Mouse (Mus musculus) limb, embryonic 10.5 days (tissue): ENCODE measurements at regions not wholly inside any gene's neighbourhood (a gene's known extent, or its start where the extent isn't known, plus 50 kb on each side); places are given as distances from the start of the nearest gene placed in this dataset.

Experiments
- DNase-seq: peaks from one replicate; pipeline ENCODE4 v3.0.0-alpha.2; 2017; ENCODE audit warnings: low spot score
- H3K27ac ChIP-seq: fragments of 300-500 bp; sonication (generic); 2 replicates; pipeline ENCODE4 v1.5.1; 2016; ENCODE audit warnings: mild to moderate bottlenecking
- H3K27me3 ChIP-seq: fragments of 300-500 bp; sonication (generic); 2 replicates; pipeline ENCODE4 v1.6.1; 2016; ENCODE audit warnings: low read depth, mild to moderate bottlenecking; ENCODE audit not compliant: poor library complexity, severe bottlenecking
- H3K36me3 ChIP-seq: fragments of 300-500 bp; sonication (generic); 2 replicates; pipeline ENCODE4 v1.6.1; 2016; ENCODE audit warnings: mild to moderate bottlenecking, moderate library complexity
- H3K4me1 ChIP-seq: fragments of 300-500 bp; sonication (generic); 2 replicates; pipeline ENCODE4 v1.6.1; 2016
- H3K4me3 ChIP-seq: fragments of 300-500 bp; sonication (generic); 2 replicates; pipeline ENCODE4 v1.5.1; 2016; ENCODE audit warnings: mild to moderate bottlenecking, moderate library complexity
- H3K9me3 ChIP-seq: fragments of 300-500 bp; sonication (generic); replicated peaks from 2 replicates; pipeline ENCODE4 v1.6.1; 2016; ENCODE audit warnings: mild to moderate bottlenecking
- WGBS: fragments of 180-500 bp; shearing (Covaris S2); methylation state at CpG from one replicate; pipeline ENCODE4 v1.1.7; 2016; 5-methylcytosine and 5-hydroxymethylcytosine counted together

- no peaks in the 10 kb centered on the region for H3K4me1 ChIP-seq
- DNase-seq = no peak
- no peaks in the 10 kb centered on the region for H3K9me3 ChIP-seq
- WGBS = 93% methylated on average over 7 of the region's 7 CpGs
- no peak overlapping the region for H3K4me3 ChIP-seq
- H3K27me3 ChIP-seq = no peaks in the 10 kb centered on the region
- H3K36me3 ChIP-seq = no peaks in the 10 kb centered on the region
- no peak overlapping the region for H3K27ac ChIP-seq
These were observed 462.3 kb upstream of the Cd180 start for GRCm38 (mm10) chr13:102231048-102231447.

GRCm38 (mm10) chr13:102232291-102232936 lies 460.9 kb upstream of the Cd180 start:
- no peak for DNase-seq

GRCm38 (mm10) chr13:102250884-102251283 lies 442.5 kb upstream of the Cd180 start:
- Histone ChIP-seq H3K4me1 (no peaks in the 10 kb centered on the region), H3K36me3 (no peaks in the 10 kb centered on the region), H3K4me3 (no peak overlapping the region), H3K27me3 (no peaks in the 10 kb centered on the region), H3K27ac (no peak overlapping the region), H3K9me3 (no peaks in the 10 kb centered on the region)
- no peak for DNase-seq
- 87% methylated on average over 2 of the region's 2 CpGs for WGBS

More at GRCm38 (mm10) chr13:102232291-102232936, 460.9 kb upstream of the Cd180 start:
- Histone ChIP-seq H3K4me3 (no peak overlapping the region), H3K27me3 (no peaks in the 10 kb centered on the region), H3K36me3 (no peaks in the 10 kb centered on the region), H3K4me1 (no peaks in the 10 kb centered on the region), H3K27ac (no peak overlapping the region), H3K9me3 (no peaks in the 10 kb centered on the region)
- WGBS = 93% methylated on average over 4 of the region's 4 CpGs

- H3K27ac ChIP-seq = no peak overlapping the region
- no peaks in the 10 kb centered on the region for H3K36me3 ChIP-seq
- DNase-seq = no peak
- 96% methylated on average over 5 of the region's 5 CpGs for WGBS
- H3K27me3 ChIP-seq = no peaks in the 10 kb centered on the region
- no peaks in the 10 kb centered on the region for H3K9me3 ChIP-seq
- no peak overlapping the region for H3K4me3 ChIP-seq
- H3K4me1 ChIP-seq = no peaks in the 10 kb centered on the region
These were observed 441.6 kb upstream of the Cd180 start for GRCm38 (mm10) chr13:102251709-102252108.

- Histone ChIP-seq H3K27ac (no peak overlapping the region), H3K4me3 (no peak overlapping the region), H3K4me1 (no peaks in the 10 kb centered on the region), H3K27me3 (no peaks in the 10 kb centered on the region), H3K36me3 (no peaks in the 10 kb centered on the region), H3K9me3 (no peaks in the 10 kb centered on the region)
- 83% methylated on average over 7 of the region's 7 CpGs for WGBS
- DNase-seq = no peak
These were observed 437.7 kb upstream of the Cd180 start for GRCm38 (mm10) chr13:102255401-102256371.

GRCm38 (mm10) chr13:102258207-102258606 lies 435.2 kb upstream of the Cd180 start:
- Histone ChIP-seq H3K36me3 (no peaks in the 10 kb centered on the region), H3K27ac (no peak overlapping the region), H3K27me3 (no peaks in the 10 kb centered on the region), H3K4me3 (no peak overlapping the region), H3K9me3 (no peaks in the 10 kb centered on the region), H3K4me1 (no peaks in the 10 kb centered on the region)
- DNase-seq = no peak
- 91% methylated on average over 8 of the region's 8 CpGs for WGBS

GRCm38 (mm10) chr13:102273818-102274217 lies 419.5 kb upstream of the Cd180 start:
- Histone ChIP-seq H3K4me3 (no peak overlapping the region), H3K9me3 (no peaks in the 10 kb centered on the region), H3K27ac (no peak overlapping the region), H3K36me3 (no peaks in the 10 kb centered on the region), H3K27me3 (no peaks in the 10 kb centered on the region), H3K4me1 (no peaks in the 10 kb centered on the region)
- no peak for DNase-seq
- 92% methylated on average over 3 of the region's 3 CpGs for WGBS

GRCm38 (mm10) chr13:102275296-102275695 lies 418.1 kb upstream of the Cd180 start:
- no peaks in the 10 kb centered on the region for H3K27me3 ChIP-seq
- 95% methylated on average over 2 of the region's 2 CpGs for WGBS
- no peaks in the 10 kb centered on the region for H3K4me1 ChIP-seq
- H3K9me3 ChIP-seq = no peaks in the 10 kb centered on the region
- H3K4me3 ChIP-seq = no peak overlapping the region
- H3K36me3 ChIP-seq = no peaks in the 10 kb centered on the region
- no peak overlapping the region for H3K27ac ChIP-seq
- DNase-seq = no peak

- Histone ChIP-seq H3K4me3 (no peak overlapping the region), H3K27ac (no peak overlapping the region), H3K36me3 (no peaks in the 10 kb centered on the region), H3K4me1 (no peaks in the 10 kb centered on the region), H3K9me3 (no peaks in the 10 kb centered on the region), H3K27me3 (no peaks in the 10 kb centered on the region)
- no peak for DNase-seq
These were observed 416.5 kb upstream of the Cd180 start for GRCm38 (mm10) chr13:102276885-102277284.

- Histone ChIP-seq H3K4me3 (no peak overlapping the region), H3K27ac (no peak overlapping the region), H3K27me3 (no peaks in the 10 kb centered on the region), H3K36me3 (no peaks in the 10 kb centered on the region), H3K4me1 (no peaks in the 10 kb centered on the region), H3K9me3 (no peaks in the 10 kb centered on the region)
- no peak for DNase-seq
- WGBS = 91% methylated on average over 3 of the region's 3 CpGs
These were observed 413.2 kb upstream of the Cd180 start for GRCm38 (mm10) chr13:102280198-102280597.

- no peak overlapping the region for H3K27ac ChIP-seq
- WGBS = 90% methylated on average over 2 of the region's 2 CpGs
- no peaks in the 10 kb centered on the region for H3K9me3 ChIP-seq
- H3K36me3 ChIP-seq = no peaks in the 10 kb centered on the region
- H3K4me1 ChIP-seq = no peaks in the 10 kb centered on the region
- peaks cover 28% of the 10 kb centered on the region for H3K27me3 ChIP-seq
- DNase-seq = no peak
- no peak overlapping the region for H3K4me3 ChIP-seq
These were observed 398.9 kb upstream of the Cd180 start for GRCm38 (mm10) chr13:102294451-102294850.

- H3K9me3 ChIP-seq = no peaks in the 10 kb centered on the region
- DNase-seq = no peak
- WGBS = 86% methylated on average over 11 of the region's 11 CpGs
- H3K27ac ChIP-seq = no peak overlapping the region
- no peak overlapping the region for H3K4me3 ChIP-seq
- H3K4me1 ChIP-seq = no peaks in the 10 kb centered on the region
- H3K27me3 ChIP-seq = peaks cover 32% of the 10 kb centered on the region
- no peaks in the 10 kb centered on the region for H3K36me3 ChIP-seq
These were observed 398.3 kb upstream of the Cd180 start for GRCm38 (mm10) chr13:102295079-102295478.

GRCm38 (mm10) chr13:102307983-102308382 lies 385.4 kb upstream of the Cd180 start:
- no peak for DNase-seq
- no peak overlapping the region for H3K4me3 ChIP-seq
- no peak overlapping the region for H3K27ac ChIP-seq
- H3K4me1 ChIP-seq = no peaks in the 10 kb centered on the region
- H3K9me3 ChIP-seq = no peaks in the 10 kb centered on the region
- peaks cover 72% of the 10 kb centered on the region for H3K27me3 ChIP-seq
- WGBS = 82% methylated on average over 2 of the region's 2 CpGs
- no peaks in the 10 kb centered on the region for H3K36me3 ChIP-seq
